Mouse (Mus musculus): ENCODE results near the gene AY358078.
"Not testable (repeated sequence)": the region's sequence is repeated elsewhere in the genome, so short reads cannot be mapped to it uniquely, and the experiment has no call there.

Gene AY358078

DNA sequence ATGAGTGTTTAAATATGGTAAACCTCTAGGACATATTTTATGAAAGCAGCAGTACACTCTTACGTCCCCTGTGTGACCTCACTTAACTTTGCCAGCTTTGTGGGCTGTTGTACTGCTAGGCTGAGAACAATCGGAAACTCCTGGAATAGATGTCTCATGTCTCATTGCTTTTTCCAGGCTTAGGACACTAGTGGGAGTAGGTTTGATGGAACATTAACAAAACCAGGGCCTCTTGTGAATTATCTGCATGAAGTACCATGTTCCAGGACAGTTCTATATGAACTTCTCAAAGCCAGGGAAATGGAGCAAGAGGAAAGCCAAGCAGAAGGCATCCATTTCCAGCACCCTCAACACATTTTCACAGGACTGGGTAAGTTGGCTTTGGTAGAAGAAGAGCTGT, at the start of gene AY358078:
Gene AY358078, plus strand, starts transcription at position 301 of the 400 bp plus-strand sequence.
- DNase-seq (ENCODE audit: low spot score): no peak

DNA sequence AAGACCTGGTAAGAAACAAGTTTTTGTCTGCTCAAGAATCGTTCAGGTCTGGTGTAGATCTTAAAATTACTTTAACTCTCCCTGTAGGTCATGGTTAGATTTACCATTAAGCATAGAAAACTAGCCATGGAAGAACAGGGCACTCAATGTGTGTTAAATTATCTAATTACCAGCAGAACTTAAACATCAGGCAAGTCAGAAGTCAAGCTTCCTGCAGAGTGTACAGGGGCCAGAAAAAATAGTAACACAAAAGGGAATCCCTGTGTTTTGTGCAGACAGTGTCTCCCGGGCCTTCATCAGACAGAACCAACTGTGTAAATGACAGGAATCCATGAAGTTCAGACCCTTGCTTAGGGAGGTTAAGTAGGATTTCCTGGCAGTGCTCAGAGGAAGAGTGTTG, 43.9 kb upstream of the AY358078 start:
- no peak for DNase-seq (ENCODE audit: low spot score)

DNA sequence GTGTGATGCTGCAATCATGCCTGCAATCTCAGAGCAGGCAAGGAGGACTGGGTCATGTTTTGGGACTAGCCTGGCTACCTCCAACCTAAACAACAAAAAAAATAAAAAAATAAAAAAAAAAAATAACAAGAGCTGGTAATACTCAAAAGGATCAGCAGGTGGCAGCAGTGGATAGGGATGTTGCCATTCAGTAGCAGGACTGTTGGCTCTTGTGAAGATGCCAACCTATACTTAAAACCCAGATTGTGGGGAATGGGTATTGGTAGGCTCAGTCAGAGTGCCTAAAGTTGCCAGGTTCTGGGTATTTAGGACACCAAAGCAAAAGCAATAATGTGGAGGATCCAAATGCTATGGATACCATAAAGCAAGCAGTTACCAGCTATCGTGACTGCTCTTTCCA, 28.5 kb upstream of the AY358078 start:
- DNase-seq (ENCODE audit: low spot score): not testable (repeated sequence)

DNA sequence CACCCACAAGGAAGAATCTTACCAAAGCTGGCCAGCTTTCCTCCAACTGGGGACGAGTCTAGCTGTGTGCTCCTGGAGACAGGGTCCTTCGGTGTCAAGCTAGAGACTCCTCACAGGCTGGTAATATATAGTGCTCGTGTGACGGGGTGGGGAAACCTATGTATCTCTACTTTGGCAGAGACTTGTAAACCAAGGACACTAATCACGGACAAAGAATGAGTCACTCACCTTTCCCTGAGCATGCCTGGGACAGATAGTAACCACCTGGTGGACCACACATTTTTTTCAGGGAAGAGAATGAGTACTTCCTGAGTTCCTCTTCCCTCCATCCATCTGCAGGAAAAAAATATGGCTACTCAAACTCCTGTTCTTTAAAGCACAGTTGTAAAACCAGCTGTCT, 26.4 kb upstream of the AY358078 start, which contains the start of gene Ang4:
Gene Ang4, minus strand, starts transcription at position 101 of the 400 bp plus-strand sequence.
- no peak for DNase-seq (ENCODE audit: low spot score)

DNA sequence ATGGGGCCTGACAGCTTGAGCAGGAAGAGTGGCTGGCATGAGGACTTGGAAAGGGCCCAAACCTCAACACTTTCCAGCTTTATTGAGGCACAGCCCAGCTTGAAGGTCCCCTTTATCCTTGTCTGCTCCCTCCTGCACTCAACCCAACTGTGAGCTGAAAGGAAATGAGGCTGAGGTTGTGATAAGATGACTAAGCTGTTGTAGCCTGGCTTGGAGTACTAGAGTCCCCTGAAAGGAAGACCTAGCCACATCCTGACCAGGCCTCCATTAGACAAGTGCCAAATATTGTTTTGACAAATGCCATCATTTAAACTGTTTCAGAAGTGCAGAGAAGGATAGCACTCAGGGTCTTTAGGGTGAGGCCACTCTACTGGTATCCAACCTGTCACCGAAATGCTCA, 22.1 kb upstream of the AY358078 start:
- DNase-seq (ENCODE audit: low spot score): no peak

DNA sequence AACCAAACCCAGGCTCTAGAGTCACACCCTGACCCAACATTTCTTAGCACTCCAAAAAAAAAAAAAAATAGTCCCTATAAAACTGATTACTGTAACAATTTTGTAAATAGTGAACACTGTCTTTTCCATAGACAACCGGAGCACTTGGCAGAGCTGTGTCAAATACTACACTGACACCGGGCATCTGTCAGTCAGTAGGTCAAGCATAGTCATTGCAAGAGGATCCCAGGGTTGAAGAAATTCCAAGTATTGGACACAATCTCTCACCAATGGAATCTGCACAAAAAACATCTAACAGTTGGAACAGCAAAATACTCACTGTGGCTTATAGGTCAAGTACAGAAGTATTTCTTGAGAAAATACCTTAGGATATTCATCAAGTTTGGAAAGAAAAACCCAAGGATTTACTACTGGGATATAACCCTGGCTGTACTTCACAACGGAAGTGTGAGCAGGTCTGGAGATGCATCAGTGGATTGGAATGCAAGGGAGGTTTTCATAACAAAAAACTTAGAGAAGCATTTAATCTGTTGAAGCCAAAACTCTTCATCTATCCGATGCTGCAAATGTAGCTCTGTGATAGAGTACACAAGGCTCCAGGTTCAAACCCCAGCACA, 20.9 kb upstream of the AY358078 start:
- no peak for DNase-seq (ENCODE audit: low spot score)

DNA sequence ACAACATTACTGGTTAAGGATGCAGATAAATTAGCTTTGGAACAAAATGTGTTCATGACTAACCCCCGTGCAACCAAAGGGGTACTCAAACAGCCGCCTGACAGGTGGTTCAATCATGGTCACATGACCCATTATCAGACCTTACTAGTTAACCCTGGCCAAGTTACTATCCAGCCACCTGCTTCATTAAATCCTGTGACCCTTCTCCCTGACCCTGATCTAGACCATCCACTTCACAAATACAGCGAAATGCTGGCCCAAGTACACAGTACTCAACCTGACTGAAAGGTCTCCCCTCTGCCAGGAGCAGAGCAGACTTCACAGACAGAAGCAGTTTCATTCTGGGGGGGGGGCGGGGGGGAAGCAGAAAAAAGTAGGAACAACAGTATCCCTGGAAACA, 13.5 kb upstream of the AY358078 start:
- DNase-seq (ENCODE audit: low spot score): no peak

DNA sequence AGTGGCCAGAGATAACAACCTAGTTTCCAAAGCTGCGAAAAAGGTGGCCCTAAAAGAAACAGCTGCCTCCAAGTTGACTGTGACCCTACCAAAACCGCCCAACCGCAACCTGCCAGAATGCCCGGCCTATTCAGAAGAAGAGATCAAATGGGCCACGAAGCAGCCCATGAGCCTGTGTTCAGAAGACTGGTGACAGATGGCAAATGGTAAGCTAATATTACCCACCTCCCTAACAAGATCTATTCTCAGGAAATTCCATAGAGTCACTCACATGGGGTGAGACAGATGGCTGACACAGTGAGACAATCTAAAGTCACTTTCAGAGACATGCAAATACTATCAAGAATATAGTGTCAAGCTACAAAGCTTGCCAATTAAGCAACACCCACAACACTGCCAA, 12.8 kb upstream of the AY358078 start:
- no peak for DNase-seq (ENCODE audit: low spot score)

DNA sequence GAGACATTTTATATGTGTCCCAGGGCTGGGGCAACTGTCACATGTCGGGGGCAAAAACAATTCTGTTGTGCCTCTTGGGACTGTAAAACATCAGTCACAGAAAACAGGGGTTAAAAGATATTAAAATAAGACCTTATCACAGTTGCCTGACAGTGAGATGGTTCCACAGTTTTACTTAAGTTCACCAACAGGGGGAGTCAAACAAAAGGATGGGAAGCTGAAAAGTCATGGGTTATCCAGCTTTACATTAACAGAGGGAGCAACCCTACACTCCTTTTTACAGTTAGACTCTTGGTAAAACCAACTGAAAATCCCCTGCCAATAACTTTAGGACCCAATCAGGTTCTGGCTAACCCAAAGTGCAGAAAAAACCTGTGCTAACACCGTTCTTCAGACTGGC, 10.7 kb upstream of the AY358078 start:
- no peak for DNase-seq (ENCODE audit: low spot score)

DNA sequence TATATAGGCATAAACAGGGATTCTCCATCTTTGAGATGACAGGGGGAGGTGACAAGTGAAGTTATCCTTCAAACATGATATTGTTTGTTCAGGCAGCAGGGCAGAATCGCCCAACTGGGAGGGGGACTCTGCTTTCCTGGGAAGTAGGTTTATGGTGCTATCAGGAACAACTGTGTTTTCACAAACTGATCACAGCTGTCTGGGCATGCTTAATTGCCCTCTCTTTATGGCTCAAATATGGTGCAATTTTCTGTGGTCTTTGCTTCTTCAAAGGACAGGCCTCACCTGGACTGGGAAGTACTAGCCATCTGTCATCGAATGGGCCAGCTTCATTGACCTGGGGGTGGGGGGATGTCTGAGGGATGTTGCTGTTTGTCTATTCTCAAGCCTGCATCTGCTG, 5.7 kb upstream of the AY358078 start:
- DNase-seq (ENCODE audit: low spot score): no peak

DNA sequence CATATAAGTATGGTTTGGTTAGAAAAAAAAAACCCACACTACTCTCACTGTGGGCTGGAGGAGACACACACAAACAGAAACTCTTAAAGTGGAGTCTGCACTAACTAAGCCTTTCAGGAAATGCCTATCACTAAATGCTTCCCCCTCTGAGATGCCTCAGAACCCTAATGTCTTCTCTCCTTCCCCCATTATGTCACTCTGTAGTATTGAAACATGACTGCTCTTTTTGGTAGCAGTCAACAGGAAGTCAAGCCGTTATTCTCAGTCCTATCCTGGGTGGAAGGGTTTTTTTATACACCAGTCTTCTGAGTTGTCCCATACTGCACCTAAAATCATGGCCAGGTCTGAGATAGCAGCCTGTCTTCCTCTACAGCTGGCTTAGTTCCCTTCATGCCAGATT, 26.8 kb downstream of the AY358078 start:
- no peak for DNase-seq (ENCODE audit: low spot score)

DNA sequence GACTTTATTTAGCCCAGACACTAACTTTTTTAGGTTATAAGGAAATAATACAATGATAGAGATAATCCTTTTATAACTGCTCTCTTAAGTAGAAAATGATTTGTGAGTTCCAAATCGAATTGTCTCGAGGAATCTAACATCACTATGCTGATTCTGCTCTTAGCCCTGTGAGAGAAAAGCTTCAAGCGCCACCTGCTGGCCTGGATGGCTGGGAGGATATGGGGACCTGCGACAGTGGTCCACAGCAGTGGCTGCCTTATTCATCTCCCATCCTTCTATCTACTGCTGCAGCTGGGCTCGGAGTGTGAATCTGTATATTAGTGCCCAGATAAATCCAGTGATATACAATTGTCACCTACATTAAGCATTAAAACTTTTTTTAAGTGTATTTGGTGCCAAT, 28.0 kb downstream of the AY358078 start:
- DNase-seq (ENCODE audit: low spot score): not testable (repeated sequence)

DNA sequence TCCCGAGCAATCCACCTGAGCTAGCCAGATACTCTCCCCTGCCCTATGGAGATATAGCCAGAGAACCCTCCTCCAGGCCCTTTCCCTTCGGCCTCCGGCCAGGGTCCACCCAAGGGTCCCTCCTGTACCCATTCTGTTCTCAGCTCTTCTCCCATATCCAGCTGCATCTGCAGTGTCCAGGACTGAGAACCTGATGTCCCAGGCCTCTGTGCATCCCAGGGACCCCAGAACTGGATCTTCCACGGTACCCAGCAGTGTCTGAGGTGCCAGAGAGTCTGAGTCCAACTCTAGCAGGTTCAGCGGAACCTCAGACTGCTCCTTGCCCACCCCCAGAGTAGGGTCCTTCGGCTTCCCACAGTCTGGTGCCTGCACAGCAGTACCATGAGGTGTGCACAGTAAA, 29.3 kb downstream of the AY358078 start:
- no peak for DNase-seq (ENCODE audit: low spot score)

DNA sequence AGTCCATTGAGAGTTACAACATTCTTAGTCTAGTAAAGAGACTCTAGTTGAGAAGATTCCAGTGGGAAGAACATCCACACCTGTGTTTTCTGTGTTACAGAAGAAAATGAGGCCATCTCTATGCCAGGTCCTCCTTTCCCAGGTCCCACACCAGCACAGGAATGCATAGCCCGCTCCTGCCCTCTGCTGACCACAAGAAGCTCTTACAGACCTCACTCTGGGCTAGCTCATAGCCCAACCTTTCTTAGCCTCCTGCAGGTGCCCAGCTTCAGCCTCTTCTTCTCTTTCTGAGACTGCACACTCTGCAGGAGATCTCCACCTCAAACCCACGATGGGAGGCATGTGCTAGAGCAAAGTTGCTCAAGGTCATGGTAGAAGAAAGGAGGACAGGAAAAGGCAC, 38.6 kb downstream of the AY358078 start:
- not testable (repeated sequence) for DNase-seq (ENCODE audit: low spot score)

DNA sequence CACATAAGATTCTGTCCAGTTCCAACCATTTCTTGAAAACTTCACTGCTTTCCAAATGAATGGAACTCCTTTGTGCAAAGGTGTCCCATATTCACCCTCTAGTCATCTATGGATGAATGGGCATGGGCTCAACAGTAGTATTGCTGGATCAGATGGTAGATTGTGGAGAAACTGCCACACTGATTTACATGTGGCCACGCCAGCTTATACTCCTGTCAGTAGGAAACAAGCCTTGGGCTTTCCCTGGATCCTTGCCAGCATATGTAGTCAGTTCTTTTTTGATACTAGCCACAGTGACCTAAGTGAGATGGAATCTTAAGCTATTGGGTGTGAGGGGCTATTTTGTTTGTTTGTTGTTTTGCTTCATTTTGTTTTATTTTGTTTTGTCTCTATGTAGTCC, 42.4 kb downstream of the AY358078 start:
- no peak for DNase-seq (ENCODE audit: low spot score)

DNA sequence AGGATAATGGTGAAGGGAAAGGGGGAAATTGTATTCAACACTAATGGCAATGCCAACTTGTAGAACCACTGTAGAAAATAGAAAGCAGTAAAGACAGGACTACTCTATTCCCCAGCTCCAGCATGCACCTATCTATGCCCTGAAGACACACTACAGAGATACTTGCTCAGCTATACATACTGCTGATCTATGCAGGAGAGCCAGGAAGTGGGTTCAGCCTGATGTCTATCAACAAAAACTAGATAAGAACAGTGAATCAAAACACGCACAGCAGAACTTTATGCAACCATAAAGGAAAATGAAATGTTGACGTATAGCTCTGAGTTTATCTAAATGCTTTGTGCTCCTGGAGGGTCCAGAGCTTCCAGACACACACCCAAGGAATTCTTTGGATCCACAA, 42.9 kb downstream of the AY358078 start:
- DNase-seq (ENCODE audit: low spot score): no peak

DNA sequence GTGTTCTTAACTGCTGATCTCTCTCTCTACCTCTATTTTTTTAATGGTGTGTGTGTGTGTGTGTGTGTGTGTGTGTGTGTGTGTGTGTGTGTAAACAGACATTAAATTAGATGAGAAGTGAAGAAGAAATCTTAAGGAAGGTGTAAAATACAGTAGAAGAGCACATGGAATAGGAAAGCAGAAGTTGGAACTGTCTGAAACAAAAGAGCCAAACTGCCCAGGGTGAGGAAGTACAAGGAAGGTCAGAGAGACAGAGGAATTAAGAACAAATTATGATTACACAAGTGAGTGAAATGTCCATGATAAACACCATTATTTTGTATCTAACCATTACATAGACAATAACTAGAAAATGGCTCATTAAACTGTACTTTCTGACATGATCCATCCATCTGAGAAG, 44.0 kb downstream of the AY358078 start:
- DNase-seq (ENCODE audit: low spot score): no peak

DNA sequence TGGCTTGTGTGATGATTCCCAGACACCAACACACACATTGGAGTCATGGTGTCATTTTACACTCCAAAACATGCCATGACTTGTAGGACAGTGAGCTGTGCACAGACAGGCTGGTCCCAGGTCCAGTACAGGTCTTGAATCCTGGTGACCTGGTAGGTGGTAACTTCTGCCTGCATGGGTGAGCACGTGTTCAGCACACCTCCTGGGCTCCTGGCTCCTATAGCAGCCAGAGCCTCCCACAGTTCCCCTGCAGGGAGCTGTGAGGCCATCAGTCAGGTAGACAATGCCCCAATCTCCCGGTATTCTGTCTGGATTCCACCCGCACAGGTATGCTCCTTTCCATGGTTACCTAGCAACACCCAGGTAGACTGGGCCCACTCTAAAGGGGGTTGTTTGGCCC, 46.7 kb downstream of the AY358078 start:
- no peak for DNase-seq (ENCODE audit: low spot score)

DNA sequence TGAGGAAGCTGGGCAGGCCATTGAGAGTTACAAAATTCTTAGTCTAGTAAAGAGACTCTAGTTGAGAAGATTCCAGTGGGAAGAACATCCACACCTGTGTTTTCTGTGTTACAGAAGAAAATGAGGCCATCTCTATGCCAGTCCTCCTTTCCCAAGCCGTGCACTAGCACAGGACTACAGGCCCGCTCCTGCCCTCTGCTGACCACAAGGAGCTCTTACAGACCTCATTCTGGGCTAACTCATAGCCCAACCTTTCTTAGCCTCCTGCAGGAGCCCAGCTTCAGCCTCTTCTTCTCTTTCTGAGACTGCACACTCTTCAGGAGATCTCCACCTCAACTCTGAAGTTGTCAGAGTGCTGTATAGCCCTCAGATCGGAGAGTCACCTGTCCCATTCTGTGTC, 51.2 kb downstream of the AY358078 start:
- not testable (repeated sequence) for DNase-seq (ENCODE audit: low spot score)

DNA sequence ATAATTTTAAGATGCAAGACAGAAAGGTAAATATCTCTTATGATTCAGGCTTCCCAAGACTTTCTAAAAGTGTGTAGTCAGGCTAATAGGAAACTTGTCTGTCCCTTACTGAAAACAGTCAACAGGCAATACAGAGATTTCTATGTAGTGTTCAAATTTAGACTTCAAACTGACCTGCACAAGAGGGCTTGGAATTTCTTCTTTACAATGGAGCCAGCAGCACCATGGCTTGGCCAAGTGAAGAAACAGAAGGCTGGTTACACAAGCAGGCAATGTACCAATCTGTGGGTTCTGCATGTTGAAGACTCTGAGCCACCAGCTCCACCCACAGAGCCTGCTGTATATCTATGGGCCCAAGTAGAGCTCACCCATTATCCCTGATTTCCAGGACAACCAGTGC, 53.6 kb downstream of the AY358078 start, which contains the start of gene Ear6:
Gene Ear6, plus strand, starts transcription at position 301 of the 400 bp plus-strand sequence.
- DNase-seq (ENCODE audit: low spot score): no peak

DNA sequence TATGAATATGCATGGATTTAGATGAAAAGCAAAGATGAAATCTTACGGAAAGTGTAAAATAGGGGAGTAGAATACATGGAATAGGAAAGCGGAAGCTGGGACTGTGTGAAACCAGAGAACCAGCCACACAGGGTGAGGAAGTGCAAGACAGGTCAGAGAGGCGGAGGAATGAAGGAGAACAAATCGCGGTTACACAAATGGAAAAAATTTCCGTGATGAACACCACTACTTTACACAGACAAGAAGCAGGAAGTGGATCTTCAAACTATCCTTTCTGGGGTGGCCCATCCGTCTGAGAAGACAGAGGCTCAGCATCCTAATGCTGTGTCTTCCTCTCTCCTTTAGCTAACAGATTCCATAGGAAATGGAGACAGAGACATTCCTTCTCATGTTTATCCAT, 55.4 kb downstream of the AY358078 start:
- not testable (repeated sequence) for DNase-seq (ENCODE audit: low spot score)

DNA sequence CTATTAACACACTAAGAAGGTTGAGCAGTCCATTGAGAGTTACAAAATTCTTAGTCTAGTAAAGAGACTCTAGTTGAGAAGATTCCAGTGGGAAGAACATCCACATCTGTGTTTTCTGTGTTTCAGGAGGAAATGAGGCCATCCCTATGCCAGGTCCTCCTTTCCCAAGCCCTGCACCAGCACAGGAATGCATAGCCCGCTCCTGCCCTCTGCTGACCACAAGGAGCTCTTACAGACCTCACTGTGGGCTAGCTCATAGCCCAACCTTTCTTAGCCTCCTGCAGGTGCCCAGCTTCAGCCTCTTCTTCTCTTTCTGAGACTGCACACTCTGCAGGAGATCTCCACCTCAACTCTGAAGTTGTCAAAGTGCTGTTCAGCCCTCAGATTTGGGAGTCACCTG, 63.8 kb downstream of the AY358078 start:
- DNase-seq (ENCODE audit: low spot score): not testable (repeated sequence)

DNA sequence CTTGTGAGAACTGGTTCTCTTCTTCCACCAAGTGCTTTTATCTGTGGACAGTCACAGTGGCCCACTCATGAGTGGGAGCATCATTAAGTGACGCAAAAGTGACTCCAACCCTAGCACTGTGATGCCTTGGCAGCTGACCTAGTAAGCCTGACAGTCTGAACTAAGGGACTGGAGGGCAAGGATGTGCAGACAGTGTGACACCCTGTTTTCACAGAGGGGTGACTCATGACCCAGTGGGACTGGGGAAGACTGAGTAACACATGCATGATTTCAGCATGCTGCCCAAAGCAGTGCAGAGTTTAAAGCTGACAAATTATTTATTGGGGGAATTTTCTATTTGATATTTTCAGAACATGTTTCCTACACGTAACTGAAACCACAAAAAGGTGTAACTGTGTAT, 70.9 kb downstream of the AY358078 start:
- no peak for DNase-seq (ENCODE audit: low spot score)

DNA sequence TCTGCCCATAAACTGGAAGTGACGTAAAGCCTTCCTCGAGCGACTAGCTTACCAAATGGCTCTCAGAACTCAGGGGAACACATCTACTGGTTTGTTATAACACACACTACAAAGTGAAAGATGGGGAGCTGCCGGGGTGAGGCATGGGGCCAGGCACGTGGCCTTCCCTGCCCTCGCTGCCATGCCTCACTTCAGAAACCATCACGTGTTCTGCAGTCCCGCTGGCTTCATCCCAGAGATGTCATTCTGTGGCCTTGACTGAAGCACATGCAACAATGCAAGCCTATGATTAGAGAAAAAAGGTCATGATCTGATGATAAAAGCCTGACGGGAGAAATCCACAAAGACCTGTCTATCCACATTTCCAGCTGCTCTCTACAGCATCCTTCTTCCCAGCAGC, 71.9 kb downstream of the AY358078 start:
- peak; percentile 20 for DNase-seq (ENCODE audit: low spot score)

Data from ovary, adult 18-20 months (tissue).